Mouse (Mus musculus): Measurements from ENCODE around the gene Vmn2r45. TPM values are rescaled to one million over a fixed set of nuclear protein-coding genes. Genes with fewer than 3 reads are reported as not detected.
"Not testable (repeated sequence)": the region's sequence is repeated elsewhere in the genome, so short reads cannot be mapped to it uniquely, and the experiment has no call there.

Vmn2r45 gene
- not detected for total RNA-seq (2021)
- polyA plus RNA-seq (2012; rRNA removed), result not detected in 2 replicates
- long read RNA-seq, result 0 reads

- WGBS, result 34% methylated on average over 2 of the region's 2 CpGs
- H3K79me2 ChIP-seq (replicated peaks; ENCODE audit: control insufficient read depth, insufficient read depth, low read length); intact Hi-C loops (cut with DNase I); H3K27ac ChIP-seq; H3K4me1 ChIP-seq (ENCODE audit: control insufficient read depth, insufficient read depth, low read length); H3K9ac ChIP-seq (ENCODE audit: low read depth, low read length); H3K36me3 ChIP-seq (ENCODE audit: control insufficient read depth, insufficient read depth, low read length); DNase-seq; H3K27me3 ChIP-seq (ENCODE audit: control insufficient read depth, insufficient read depth, low read length); H3K4me3 ChIP-seq: not testable (repeated sequence)
Measured at GRCm38 (mm10) chr7:8488975-8489374, at the start of gene Vmn2r45. Vmn2r45 (minus strand) TSS chr7:8489075.

Other genes starting within 250 kb of the Vmn2r45 start
- gene Vmn2r43, start 228.5 kb downstream of the Vmn2r45 start, total RNA-seq (2021), result not detected
- not detected in 2 replicates for gene Vmn2r43, start 228.5 kb downstream of the Vmn2r45 start, polyA plus RNA-seq (2012; rRNA removed)
- gene Vmn2r44, start 105.7 kb downstream of the Vmn2r45 start, total RNA-seq (2021), result not detected
- gene Vmn2r44, start 105.7 kb downstream of the Vmn2r45 start, polyA plus RNA-seq (2012; rRNA removed), result not detected in 2 replicates